Mouse (Mus musculus): ENCODE results near the gene Lipm. TPM values are rescaled to one million over a fixed set of nuclear protein-coding genes. Genes with fewer than 3 reads are reported as not detected.
A peak's percentile ranks its signal among the peaks of the same experiment; 100 is the strongest.

Gene Lipm
- total RNA-seq (2021) = not detected

GRCm38 (mm10) chr19:34100633-34101032 lies at the start of gene Lipm:
Gene Lipm (plus strand): TSS chr19:34100933.
- intact Hi-C loops (cut with DNase I) = no loop called here
- DNase-seq (ENCODE audit: low spot score in 2 of 2) = no peak

- peak in 1 of 2 experiments; percentile 34 for DNase-seq (ENCODE audit: low spot score in 2 of 2)
- intact Hi-C loops (cut with DNase I) = no loop called here
Measured at GRCm38 (mm10) chr19:34051502-34051901, 49.2 kb upstream of the Lipm start.

- intact Hi-C loops (cut with DNase I) = no loop called here
- peak in 1 of 2 experiments; percentile 7 for DNase-seq (ENCODE audit: low spot score in 2 of 2)
Measured at GRCm38 (mm10) chr19:34063547-34063946, 37.2 kb upstream of the Lipm start.

GRCm38 (mm10) chr19:34064059-34064458 lies 36.7 kb upstream of the Lipm start:
- peak in 1 of 2 experiments; percentile 65 for DNase-seq (ENCODE audit: low spot score in 2 of 2)
- intact Hi-C loops (cut with DNase I) = no loop called here

GRCm38 (mm10) chr19:34066779-34067472 lies 33.8 kb upstream of the Lipm start, which contains the start of gene Lipn:
Gene Lipn (plus strand): TSS chr19:34067358.
- no peak for DNase-seq (ENCODE audit: low spot score in 2 of 2)
- intact Hi-C loops (cut with DNase I) = no loop called here

- DNase-seq (ENCODE audit: low spot score in 2 of 2) = no peak
- intact Hi-C loops (cut with DNase I) = no loop called here
Measured at GRCm38 (mm10) chr19:34074239-34074638, 26.5 kb upstream of the Lipm start.

GRCm38 (mm10) chr19:34078130-34078529 lies 22.6 kb upstream of the Lipm start:
- intact Hi-C loops (cut with DNase I) = no loop called here
- no peak for DNase-seq (ENCODE audit: low spot score in 2 of 2)

GRCm38 (mm10) chr19:34089011-34089680 lies 11.6 kb upstream of the Lipm start:
- no peak for DNase-seq (ENCODE audit: low spot score in 2 of 2)
- intact Hi-C loops (cut with DNase I) = no loop called here

GRCm38 (mm10) chr19:34095381-34095780 lies 5.4 kb upstream of the Lipm start:
- intact Hi-C loops (cut with DNase I) = no loop called here
- no peak for DNase-seq (ENCODE audit: low spot score in 2 of 2)

- intact Hi-C loops (cut with DNase I) = no loop called here
- no peak for DNase-seq (ENCODE audit: low spot score in 2 of 2)
Measured at GRCm38 (mm10) chr19:34096228-34096627, 4.5 kb upstream of the Lipm start.

GRCm38 (mm10) chr19:34101888-34102287 lies 1.2 kb downstream of the Lipm start:
- no peak for DNase-seq (ENCODE audit: low spot score in 2 of 2)
- intact Hi-C loops (cut with DNase I) = no loop called here

- intact Hi-C loops (cut with DNase I) = no loop called here
- DNase-seq (ENCODE audit: low spot score in 2 of 2) = no peak
Measured at GRCm38 (mm10) chr19:34104841-34105240, 4.1 kb downstream of the Lipm start.

GRCm38 (mm10) chr19:34119102-34119501 lies 18.4 kb downstream of the Lipm start:
- intact Hi-C loops (cut with DNase I) = no loop called here
- DNase-seq (ENCODE audit: low spot score in 2 of 2) = no peak

GRCm38 (mm10) chr19:34119653-34120052 lies 18.9 kb downstream of the Lipm start:
- no peak for DNase-seq (ENCODE audit: low spot score in 2 of 2)
- intact Hi-C loops (cut with DNase I) = no loop called here

- intact Hi-C loops (cut with DNase I) = no loop called here
- no peak for DNase-seq (ENCODE audit: low spot score in 2 of 2)
Measured at GRCm38 (mm10) chr19:34120107-34120731, 19.5 kb downstream of the Lipm start.

- intact Hi-C loops (cut with DNase I) = no loop called here
- DNase-seq (ENCODE audit: low spot score in 2 of 2) = no peak
Measured at GRCm38 (mm10) chr19:34138720-34139430, 38.1 kb downstream of the Lipm start.

GRCm38 (mm10) chr19:34139431-34140046 lies 38.8 kb downstream of the Lipm start:
- DNase-seq (ENCODE audit: low spot score in 2 of 2) = no peak
- intact Hi-C loops (cut with DNase I) = no loop called here

- DNase-seq (ENCODE audit: low spot score in 2 of 2) = no peak
- intact Hi-C loops (cut with DNase I) = no loop called here
Measured at GRCm38 (mm10) chr19:34148421-34148820, 47.7 kb downstream of the Lipm start.

GRCm38 (mm10) chr19:34151909-34152308 lies 51.2 kb downstream of the Lipm start:
- intact Hi-C loops (cut with DNase I) = loop anchor here (10.0 kb wide), 1 partner anchor 83 kb away; no protein-coding TSS in a partner anchor
- peak; percentile 6 to 38 for DNase-seq (ENCODE audit: low spot score in 2 of 2)
